Mouse (Mus musculus): ENCODE measurements around the gene Cd37.

DNA sequence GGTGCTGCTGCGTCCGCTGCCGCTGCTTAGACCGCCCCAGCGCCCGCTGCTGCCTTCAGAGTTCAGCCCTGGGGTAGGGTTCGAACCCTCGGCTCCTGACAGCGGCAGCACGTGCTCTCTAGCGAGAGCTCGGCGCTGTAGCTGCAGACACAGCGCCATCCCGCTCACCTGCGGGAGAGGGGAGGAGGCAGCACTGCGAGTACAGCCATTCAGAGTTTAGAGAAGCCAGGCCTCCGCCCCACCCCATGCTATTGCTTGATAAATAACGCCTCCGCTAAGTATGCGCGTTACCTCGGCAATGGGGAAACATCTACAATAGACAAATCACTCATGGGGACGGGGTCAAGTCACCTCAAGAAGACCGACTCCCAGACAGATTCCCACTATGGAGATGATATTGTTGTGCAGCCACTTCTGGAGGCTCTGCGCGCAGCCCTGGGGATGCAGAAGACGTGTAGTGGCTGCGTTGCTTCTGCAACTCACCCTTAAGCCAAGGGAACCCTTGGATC, 4.5 kb downstream of the Cd37 start:
- TF ChIP-seq POLR2A (IDR thresholded peaks at IDR 0.05; ENCODE audit: borderline replicate concordance, low read depth, low read length) (no peak), CTCF (IDR thresholded peaks at IDR 0.05; ENCODE audit: low read depth, low read length) (no peak)

Measured in bone marrow macrophage, adult 2 months (primary cell).